Mouse (Mus musculus) heart, embryonic 14.5 days (tissue): ENCODE data around the gene Hivep3. TPM values are rescaled to one million over a fixed set of nuclear protein-coding genes. Genes with fewer than 3 reads are reported as not detected.

Source experiments
- ATAC-seq: fragments of 200-750 bp; cut with Nextera tagmentation; 2 replicates; pipeline ENCODE4 v1.8.0; 2017; ENCODE audit warnings: low read depth, moderate TSS enrichment; ENCODE audit not compliant: insufficient number of reproducible peaks, insufficient read depth, low FRiP score
- H3K27ac ChIP-seq, 2 experiments: fragments of 200-500 bp in 1 of 2; fragments of 300-500 bp in 1 of 2; sonication (generic) in 1 of 2; replicated peaks in 1 of 2; 2 replicates each; pipeline ENCODE4 v1.5.1; 2012 to 2014; ENCODE audit warnings: low read depth in 2 of 2, low read length in 2 of 2, control low read depth in 1 of 2, mild to moderate bottlenecking in 1 of 2, mixed read lengths in 1 of 2; ENCODE audit not compliant: control insufficient read depth in 1 of 2, insufficient read depth in 1 of 2
- H3K27me3 ChIP-seq: fragments of 300-500 bp; sonication (generic); 2 replicates; pipeline ENCODE4 v1.6.1; 2014; ENCODE audit warnings: mild to moderate bottlenecking, low read length, control low read depth; ENCODE audit not compliant: control insufficient read depth, insufficient read depth
- H3K36me3 ChIP-seq: fragments of 300-500 bp; sonication (generic); 2 replicates; pipeline ENCODE4 v1.6.1; 2014; ENCODE audit warnings: mild to moderate bottlenecking, control low read depth, low read length, mixed read lengths; ENCODE audit not compliant: control insufficient read depth, insufficient read depth
- H3K4me1 ChIP-seq, 2 experiments: fragments of 200-500 bp in 1 of 2; fragments of 300-500 bp in 1 of 2; sonication (generic) in 1 of 2; 2 replicates each; pipeline ENCODE4 v1.6.1; 2012 to 2014; ENCODE audit warnings: low read length in 2 of 2, control low read depth in 1 of 2, mixed read lengths in 1 of 2; ENCODE audit not compliant: control insufficient read depth in 2 of 2, insufficient read depth in 2 of 2
- H3K4me2 ChIP-seq: fragments of 300-500 bp; sonication (generic); 2 replicates; pipeline ENCODE4 v1.6.1; 2014; ENCODE audit warnings: mild to moderate bottlenecking, low read length
- H3K4me3 ChIP-seq, 2 experiments: fragments of 200-500 bp in 1 of 2; fragments of 300-500 bp in 1 of 2; sonication (generic) in 1 of 2; 2 replicates each; pipeline ENCODE4 v1.5.1; 2012 to 2014; ENCODE audit warnings: low read length in 2 of 2, mild to moderate bottlenecking in 2 of 2, control low read depth in 1 of 2, low read depth in 1 of 2, moderate library complexity in 1 of 2; ENCODE audit not compliant: control insufficient read depth in 1 of 2, insufficient read depth in 1 of 2
- H3K9ac ChIP-seq: fragments of 300-500 bp; sonication (generic); 2 replicates; pipeline ENCODE4 v1.6.1; 2014; ENCODE audit warnings: mild to moderate bottlenecking, low read length
- H3K9me3 ChIP-seq: fragments of 300-500 bp; sonication (generic); 2 replicates; pipeline ENCODE4 v1.6.1; 2016; ENCODE audit warnings: low read length, control low read depth; ENCODE audit not compliant: control insufficient read depth
- WGBS: fragments of 180-500 bp; shearing (Covaris S2); extraction: QIAGEN DNeasy Blood & Tissue Kit; methylation state at CpG from one replicate; pipeline ENCODE4 v1.1.7; 2014; 5-methylcytosine and 5-hydroxymethylcytosine counted together
- polyA plus RNA-seq: library from polyadenylated mRNA; unstranded; fragments of >200 nt; fragmentation: Nextera tagmentation; extraction: Ambion mirVana; gene quantifications from 2 replicates; pipeline ENCODE4 v1.2.1, GENCODE M21; 2014

The Hivep3 gene
- polyA plus RNA-seq, 1 experiment from 2014 or later = 6.8 TPM

- peaks cover 13 to 21% of the 10 kb centered on the region in 2 experiments for H3K4me1 ChIP-seq
- no peak overlapping the region for H3K4me2 ChIP-seq
- H3K27ac ChIP-seq = no peak overlapping the region
- 42% methylated on average over 6 of the region's 6 CpGs for WGBS
- ATAC-seq = no peak
- no peak overlapping the region for H3K9ac ChIP-seq
- H3K4me3 ChIP-seq = no peak overlapping the region
- H3K9me3 ChIP-seq = no peaks in the 10 kb centered on the region
- no peaks in the 10 kb centered on the region for H3K36me3 ChIP-seq
- H3K27me3 ChIP-seq = no peaks in the 10 kb centered on the region
These were observed 416.8 kb downstream of the Hivep3 start for GRCm38 (mm10) chr4:120150345-120150920.

- H3K27ac ChIP-seq = no peak overlapping the region
- H3K4me3 ChIP-seq = no peak overlapping the region
- 85% methylated on average over 6 of the region's 6 CpGs for WGBS
- H3K9me3 ChIP-seq = no peaks in the 10 kb centered on the region
- no peak overlapping the region for H3K4me2 ChIP-seq
- H3K4me1 ChIP-seq = peaks cover 13 to 15% of the 10 kb centered on the region in 2 experiments
- H3K27me3 ChIP-seq = no peaks in the 10 kb centered on the region
- no peak overlapping the region for H3K9ac ChIP-seq
- no peak for ATAC-seq
- H3K36me3 ChIP-seq = no peaks in the 10 kb centered on the region
These were observed 418.3 kb downstream of the Hivep3 start for GRCm38 (mm10) chr4:120151906-120152305.

- WGBS = 55% methylated on average over 4 of the region's 4 CpGs
- Histone ChIP-seq H3K4me3 (no peak overlapping the region), H3K27me3 (no peaks in the 10 kb centered on the region), H3K36me3 (no peaks in the 10 kb centered on the region), H3K9ac (no peak overlapping the region), H3K9me3 (no peaks in the 10 kb centered on the region), H3K27ac (no peak overlapping the region), H3K4me2 (no peak overlapping the region), H3K4me1 (peaks cover 13 to 15% of the 10 kb centered on the region in 2 experiments)
- no peak for ATAC-seq
These were observed 419.1 kb downstream of the Hivep3 start for GRCm38 (mm10) chr4:120152648-120153047.

GRCm38 (mm10) chr4:120153736-120154135 lies 420.2 kb downstream of the Hivep3 start:
- no peak overlapping the region for H3K4me3 ChIP-seq
- ATAC-seq = no peak
- H3K9me3 ChIP-seq = no peaks in the 10 kb centered on the region
- H3K27ac ChIP-seq = no peak overlapping the region
- 73% methylated on average over 3 of the region's 3 CpGs for WGBS
- H3K36me3 ChIP-seq = no peaks in the 10 kb centered on the region
- no peak overlapping the region for H3K9ac ChIP-seq
- H3K27me3 ChIP-seq = no peaks in the 10 kb centered on the region
- H3K4me2 ChIP-seq = no peak overlapping the region
- peaks cover 15% of the 10 kb centered on the region in 2 experiments for H3K4me1 ChIP-seq

- peaks cover 5% of the 10 kb centered on the region for H3K27me3 ChIP-seq
- no peak for ATAC-seq
- 22% methylated on average over 5 of the region's 5 CpGs for WGBS
- no peak overlapping the region for H3K4me3 ChIP-seq
- H3K36me3 ChIP-seq = no peaks in the 10 kb centered on the region
- H3K9me3 ChIP-seq = no peaks in the 10 kb centered on the region
- no peak overlapping the region for H3K4me2 ChIP-seq
- peak overlapping the region; percentile 13; the same call in 1 of the 2 replicates for H3K9ac ChIP-seq
- 0 out of 4 replicates have a peak overlapping the region, but pooled peaks of 1 of the 2 experiments have one; percentile 1 for H3K27ac ChIP-seq
- peaks cover 29 to 37% of the 10 kb centered on the region in 2 experiments for H3K4me1 ChIP-seq
These were observed 425.2 kb downstream of the Hivep3 start for GRCm38 (mm10) chr4:120158714-120159310.

- 36% methylated on average over 28 of the region's 29 CpGs for WGBS
- no peaks in the 10 kb centered on the region for H3K9me3 ChIP-seq
- peaks cover 29 to 37% of the 10 kb centered on the region in 2 experiments for H3K4me1 ChIP-seq
- peak within 1 kb of the TSS; percentile 35; the same call in 1 of the 2 replicates for H3K9ac ChIP-seq
- H3K4me3 ChIP-seq = no peak within 1 kb of the TSS
- H3K36me3 ChIP-seq = no peaks in the 10 kb centered on the region
- peak within 1 kb of the TSS; percentile 54 for H3K4me2 ChIP-seq
- no peak within 1 kb of the TSS for H3K27ac ChIP-seq
- peak; percentile 77 for ATAC-seq
- peaks cover 8% of the 10 kb centered on the region for H3K27me3 ChIP-seq
These were observed 427.8 kb downstream of the Hivep3 start, which contains the start of gene Edn2 for GRCm38 (mm10) chr4:120161166-120161949. Gene Edn2, plus strand, starts transcription at chr4:120161206.

GRCm38 (mm10) chr4:120162586-120162985 lies 429.0 kb downstream of the Hivep3 start:
- no peak overlapping the region for H3K9ac ChIP-seq
- no peak for ATAC-seq
- H3K27me3 ChIP-seq = peaks cover 8% of the 10 kb centered on the region
- no peaks in the 10 kb centered on the region for H3K9me3 ChIP-seq
- no peak overlapping the region for H3K4me3 ChIP-seq
- H3K4me1 ChIP-seq = peaks cover 29 to 37% of the 10 kb centered on the region in 2 experiments
- 76% methylated on average over 8 of the region's 8 CpGs for WGBS
- no peak overlapping the region for H3K4me2 ChIP-seq
- H3K27ac ChIP-seq = no peak overlapping the region
- H3K36me3 ChIP-seq = no peaks in the 10 kb centered on the region
